Mouse (Mus musculus) limb, embryonic 15.5 days (tissue): ENCODE measurements around the gene Cfap299. TPM values are rescaled to one million over a fixed set of nuclear protein-coding genes. Genes with fewer than 3 reads are reported as not detected.

ENCODE experiments used
- ATAC-seq: fragments of 200-750 bp; cut with Nextera tagmentation; 2 replicates; pipeline ENCODE4 v1.8.0; 2017; ENCODE audit warnings: low read depth, moderate TSS enrichment; ENCODE audit not compliant: insufficient number of reproducible peaks, low FRiP score, low TSS enrichment
- H3K27ac ChIP-seq: fragments of 300-500 bp; sonication (generic); 2 replicates; pipeline ENCODE4 v1.5.1; 2015; ENCODE audit warnings: moderate library complexity, mild to moderate bottlenecking, inconsistent platforms
- H3K27me3 ChIP-seq: fragments of 300-500 bp; sonication (generic); 2 replicates; pipeline ENCODE4 v1.6.1; 2015; ENCODE audit warnings: inconsistent platforms
- H3K36me3 ChIP-seq: fragments of 300-500 bp; sonication (generic); 2 replicates; pipeline ENCODE4 v1.6.1; 2015; ENCODE audit warnings: inconsistent platforms
- H3K4me1 ChIP-seq: fragments of 300-500 bp; sonication (generic); 2 replicates; pipeline ENCODE4 v1.6.1; 2015; ENCODE audit warnings: inconsistent platforms
- H3K4me2 ChIP-seq: fragments of 300-500 bp; sonication (generic); 2 replicates; pipeline ENCODE4 v1.6.1; 2015; ENCODE audit warnings: mild to moderate bottlenecking, inconsistent platforms
- H3K4me3 ChIP-seq: fragments of 300-500 bp; sonication (generic); 2 replicates; pipeline ENCODE4 v1.5.1; 2015; ENCODE audit warnings: mild to moderate bottlenecking, inconsistent platforms
- H3K9ac ChIP-seq: fragments of 300-500 bp; sonication (generic); 2 replicates; pipeline ENCODE4 v1.6.1; 2015; ENCODE audit warnings: inconsistent platforms
- H3K9me3 ChIP-seq: fragments of 300-500 bp; sonication (generic); 2 replicates; pipeline ENCODE4 v1.6.1; 2016; ENCODE audit warnings: inconsistent platforms
- WGBS: fragments of 180-500 bp; shearing (Covaris S2); methylation state at CpG from one replicate; pipeline ENCODE4 v1.1.7; 2015; 5-methylcytosine and 5-hydroxymethylcytosine counted together
- polyA plus RNA-seq: library from polyadenylated mRNA; unstranded; fragments of >200 nt; fragmentation: Nextera tagmentation; extraction: Ambion mirVana; gene quantifications from 2 replicates; pipeline ENCODE4 v1.2.1, GENCODE M21; 2015

The Cfap299 gene
- polyA plus RNA-seq, 1 experiment from 2014 or later = 0.88 TPM

DNA sequence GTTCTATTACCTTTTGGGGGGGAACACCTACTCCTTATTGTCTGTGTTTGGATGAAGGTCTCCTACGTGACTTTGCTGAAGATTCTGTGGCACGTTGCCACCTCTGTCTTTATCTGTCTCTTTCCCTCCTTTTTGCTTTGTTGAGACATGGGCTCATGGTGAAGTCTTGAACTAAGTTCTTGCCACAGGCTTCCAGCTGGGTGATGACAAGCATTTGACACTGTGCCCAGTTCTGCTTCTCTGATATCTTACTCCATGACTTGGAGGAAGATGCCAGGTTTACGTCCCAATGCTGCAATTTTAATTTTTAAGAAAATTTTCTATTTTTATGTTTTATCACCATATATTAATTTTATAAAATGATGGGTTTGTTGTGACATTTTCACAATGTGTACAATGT is 147.4 kb downstream of the Cfap299 start:
- ATAC-seq = no peak
- Histone ChIP-seq H3K9me3 (no peaks in the 10 kb centered on the region), H3K27ac (no peak overlapping the region), H3K9ac (no peak overlapping the region), H3K27me3 (no peaks in the 10 kb centered on the region), H3K36me3 (no peaks in the 10 kb centered on the region), H3K4me2 (no peak overlapping the region), H3K4me3 (no peak overlapping the region), H3K4me1 (no peaks in the 10 kb centered on the region)
- WGBS = 79% methylated on average over 3 of the region's 3 CpGs

DNA sequence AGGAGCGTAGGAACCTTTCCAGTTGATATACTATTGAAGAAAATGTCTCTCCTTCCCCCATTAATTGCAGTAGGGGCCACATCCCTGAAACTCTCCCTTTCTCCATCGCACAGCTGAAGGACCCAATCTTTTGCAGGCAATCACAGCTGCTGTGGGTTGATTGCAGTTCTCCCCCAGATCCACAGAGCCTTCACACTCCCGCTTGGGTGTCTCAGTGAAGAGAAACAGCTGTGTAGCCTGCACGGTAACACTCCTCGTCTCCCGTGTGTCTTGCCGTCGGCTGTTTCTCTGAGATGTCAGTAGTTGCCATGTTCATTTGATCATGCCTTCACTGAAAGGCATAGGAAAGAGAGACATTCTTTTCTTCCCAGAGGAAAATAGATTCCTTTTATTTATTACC is 148.2 kb downstream of the Cfap299 start:
- no peak overlapping the region for H3K4me3 ChIP-seq
- H3K4me1 ChIP-seq = no peaks in the 10 kb centered on the region
- H3K27ac ChIP-seq = no peak overlapping the region
- H3K9me3 ChIP-seq = no peaks in the 10 kb centered on the region
- ATAC-seq = no peak
- no peaks in the 10 kb centered on the region for H3K27me3 ChIP-seq
- no peak overlapping the region for H3K4me2 ChIP-seq
- WGBS = 37% methylated on average over 8 of the region's 8 CpGs
- no peak overlapping the region for H3K9ac ChIP-seq
- H3K36me3 ChIP-seq = no peaks in the 10 kb centered on the region

DNA sequence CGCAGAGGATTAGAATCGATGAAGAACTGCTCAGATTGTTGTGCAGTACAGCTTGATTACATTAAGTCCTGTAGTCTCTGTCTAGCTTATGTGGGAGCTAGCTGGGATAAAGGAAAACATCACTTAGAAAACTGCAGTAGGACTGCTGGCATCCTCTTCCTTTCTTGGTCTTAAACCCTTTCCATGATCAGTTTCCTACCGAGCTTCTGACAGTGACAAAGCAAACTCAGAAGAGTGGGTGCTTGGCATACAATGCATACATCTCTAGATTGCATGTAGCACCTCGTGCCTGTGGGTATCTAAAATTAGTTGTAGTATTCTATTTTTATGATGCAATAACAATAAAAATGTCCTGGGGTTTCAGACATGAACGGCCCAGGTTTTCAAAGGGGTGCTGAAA is 154.4 kb downstream of the Cfap299 start:
- WGBS = 67% methylated on average over 5 of the region's 5 CpGs

DNA sequence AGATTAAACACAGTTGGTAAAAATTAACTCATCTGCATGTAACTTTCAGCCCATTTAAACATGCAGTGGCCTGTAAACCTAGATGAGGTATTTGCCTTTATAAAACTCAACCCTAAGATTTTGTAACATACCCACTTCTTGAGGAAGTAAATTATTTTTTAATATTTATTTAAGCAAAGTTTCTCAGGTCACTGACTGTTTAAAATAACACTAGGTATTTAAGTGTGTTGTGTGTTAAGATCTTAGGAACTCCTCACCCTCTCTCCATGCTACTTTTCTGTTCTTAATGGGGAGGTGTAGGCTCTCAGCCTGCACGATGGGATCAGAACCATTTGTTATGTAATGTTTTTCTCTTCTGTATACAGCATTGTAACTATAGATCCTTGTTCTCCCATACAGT is 156.1 kb downstream of the Cfap299 start:
- WGBS = 46% methylated on average over 1 of the region's 1 CpGs
- no peak overlapping the region for H3K4me3 ChIP-seq
- no peak overlapping the region for H3K9ac ChIP-seq
- no peak for ATAC-seq
- no peak overlapping the region for H3K4me2 ChIP-seq
- no peak overlapping the region for H3K27ac ChIP-seq
- no peaks in the 10 kb centered on the region for H3K4me1 ChIP-seq
- no peaks in the 10 kb centered on the region for H3K36me3 ChIP-seq
- H3K27me3 ChIP-seq = no peaks in the 10 kb centered on the region
- H3K9me3 ChIP-seq = no peaks in the 10 kb centered on the region

More for the DNA sequence above, 154.4 kb downstream of the Cfap299 start:
- no peak for ATAC-seq
- Histone ChIP-seq H3K9ac (no peak overlapping the region), H3K4me3 (no peak overlapping the region), H3K4me2 (no peak overlapping the region), H3K9me3 (no peaks in the 10 kb centered on the region), H3K27ac (no peak overlapping the region), H3K4me1 (no peaks in the 10 kb centered on the region), H3K36me3 (no peaks in the 10 kb centered on the region), H3K27me3 (no peaks in the 10 kb centered on the region)

DNA sequence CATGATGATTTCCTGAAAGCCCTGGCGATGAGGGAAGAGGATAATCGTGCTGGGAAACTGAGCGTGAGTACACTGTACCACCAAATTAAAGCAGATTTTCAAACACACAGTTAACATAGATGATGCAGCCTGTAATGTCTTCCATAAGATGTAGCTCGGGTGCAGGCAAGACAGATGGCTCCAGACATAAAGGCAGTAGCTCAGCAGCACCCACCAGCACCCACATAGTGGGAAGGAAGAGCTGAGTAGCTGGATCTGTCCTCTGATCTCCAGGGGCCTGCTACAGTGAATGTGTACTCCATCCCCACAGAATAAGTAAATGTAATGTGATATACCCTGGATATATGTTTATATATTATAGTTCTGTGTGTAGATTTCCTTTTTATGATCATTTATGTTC is 169.2 kb downstream of the Cfap299 start:
- H3K4me3 ChIP-seq = no peak overlapping the region
- no peaks in the 10 kb centered on the region for H3K9me3 ChIP-seq
- no peak for ATAC-seq
- H3K27me3 ChIP-seq = no peaks in the 10 kb centered on the region
- WGBS = 80% methylated on average over 4 of the region's 4 CpGs
- H3K4me2 ChIP-seq = no peak overlapping the region
- H3K9ac ChIP-seq = no peak overlapping the region
- no peaks in the 10 kb centered on the region for H3K36me3 ChIP-seq
- no peak overlapping the region for H3K27ac ChIP-seq
- no peaks in the 10 kb centered on the region for H3K4me1 ChIP-seq

DNA sequence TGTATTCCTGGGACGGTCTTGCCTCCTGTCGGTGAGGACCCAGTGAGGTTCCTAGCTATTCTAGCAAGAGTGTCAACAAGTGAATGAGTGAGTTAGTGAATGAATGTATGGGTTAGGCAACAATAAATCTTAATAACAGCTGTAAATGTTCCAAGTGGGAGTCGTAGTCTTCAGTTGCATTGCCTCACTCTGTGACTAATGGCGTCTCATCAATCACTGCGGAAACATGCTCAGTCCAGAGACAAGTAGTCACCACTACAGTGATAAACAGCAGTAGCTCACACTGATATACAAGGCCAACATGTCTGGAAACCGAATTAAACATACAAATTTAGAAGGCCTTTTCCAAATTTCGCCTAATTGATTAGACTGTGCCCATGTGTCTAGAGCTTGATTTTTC is 187.1 kb downstream of the Cfap299 start:
- no peaks in the 10 kb centered on the region for H3K9me3 ChIP-seq
- H3K27ac ChIP-seq = no peak overlapping the region
- no peaks in the 10 kb centered on the region for H3K27me3 ChIP-seq
- H3K36me3 ChIP-seq = no peaks in the 10 kb centered on the region
- H3K4me2 ChIP-seq = no peak overlapping the region
- H3K4me3 ChIP-seq = no peak overlapping the region
- 68% methylated on average over 7 of the region's 7 CpGs for WGBS
- no peaks in the 10 kb centered on the region for H3K4me1 ChIP-seq
- H3K9ac ChIP-seq = no peak overlapping the region
- ATAC-seq = no peak

DNA sequence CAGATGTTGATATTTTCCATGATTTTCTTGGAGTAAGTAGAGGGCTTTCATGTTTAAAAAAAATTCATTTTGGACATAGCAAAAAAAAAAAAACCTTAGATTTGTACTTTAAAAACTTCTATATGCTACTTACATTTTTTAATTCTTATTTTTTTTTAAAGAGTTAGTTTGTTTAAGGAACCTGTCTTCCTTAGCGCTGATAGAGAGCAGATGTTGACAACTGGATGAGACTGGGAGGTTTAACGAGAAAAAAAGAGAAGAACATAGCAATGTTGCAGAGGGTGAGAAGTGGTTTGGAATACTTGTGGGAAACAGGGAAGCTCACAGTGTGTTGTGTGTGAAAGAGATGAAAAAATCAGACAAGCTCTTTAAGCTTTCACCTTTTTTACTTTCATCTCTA is 191.0 kb downstream of the Cfap299 start:
- Histone ChIP-seq H3K4me3 (no peak overlapping the region), H3K27me3 (no peaks in the 10 kb centered on the region), H3K27ac (no peak overlapping the region), H3K4me2 (no peak overlapping the region), H3K9me3 (no peaks in the 10 kb centered on the region), H3K36me3 (no peaks in the 10 kb centered on the region), H3K4me1 (no peaks in the 10 kb centered on the region), H3K9ac (no peak overlapping the region)
- 60% methylated on average over 2 of the region's 2 CpGs for WGBS
- ATAC-seq = no peak

DNA sequence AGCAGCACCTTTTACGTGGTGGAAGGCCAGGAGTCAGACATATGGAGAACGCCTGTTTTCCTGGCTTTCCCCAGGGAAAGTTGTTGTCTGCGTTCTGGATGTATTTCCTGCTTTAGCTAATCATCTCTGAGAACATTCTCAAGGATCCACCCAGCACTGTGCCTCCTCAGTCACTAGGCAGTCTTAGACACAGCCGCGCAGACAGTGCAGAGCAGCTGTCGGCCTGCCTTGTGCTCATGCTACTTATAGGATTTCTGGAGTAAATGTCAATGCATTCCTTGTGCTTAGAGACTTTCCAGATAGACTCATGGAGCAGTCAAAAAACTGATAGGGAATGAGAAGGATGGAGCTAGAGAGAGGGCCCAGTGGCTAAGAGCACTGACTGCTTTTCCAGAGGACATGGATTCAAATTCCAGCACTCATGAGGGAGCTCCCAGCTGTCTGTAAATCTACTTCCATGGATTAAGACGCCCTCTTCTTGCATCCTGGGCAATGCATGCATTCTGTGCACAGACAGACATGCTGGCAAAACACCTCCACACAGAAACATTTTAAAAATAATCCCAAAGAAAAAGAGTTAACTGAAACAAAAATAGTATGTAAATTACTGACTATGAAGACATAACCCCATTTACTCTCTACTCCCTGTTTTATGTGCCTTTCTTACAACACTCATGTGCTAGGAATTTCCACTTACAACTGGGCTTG is 193.3 kb downstream of the Cfap299 start:
- no peak overlapping the region for H3K4me2 ChIP-seq
- WGBS = 83% methylated on average over 7 of the region's 7 CpGs
- H3K4me1 ChIP-seq = no peaks in the 10 kb centered on the region

DNA sequence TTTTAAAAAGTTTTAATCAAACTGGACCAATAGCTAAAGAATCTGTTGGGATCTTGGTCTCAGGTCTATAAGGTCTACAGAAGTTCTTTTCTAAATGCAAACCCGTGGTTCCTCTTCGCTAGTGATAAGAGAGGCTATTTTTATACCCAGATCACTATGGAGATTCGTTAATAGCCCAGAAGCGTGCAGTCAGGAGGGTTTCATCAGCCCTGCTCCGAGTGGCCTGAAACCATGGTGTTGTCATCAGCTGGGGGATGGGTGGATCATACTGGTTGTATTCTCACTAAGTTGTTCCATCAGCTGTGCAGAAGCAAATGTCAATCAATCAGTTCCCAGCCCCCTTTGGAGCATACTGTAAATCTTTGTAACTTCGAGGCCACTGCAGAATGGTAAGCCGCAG is 193.9 kb downstream of the Cfap299 start:
- WGBS = 85% methylated on average over 7 of the region's 7 CpGs

More for the DNA sequence above, 193.3 kb downstream of the Cfap299 start:
- ATAC-seq = no peak
- H3K9me3 ChIP-seq = no peaks in the 10 kb centered on the region
- no peaks in the 10 kb centered on the region for H3K36me3 ChIP-seq
- H3K27me3 ChIP-seq = no peaks in the 10 kb centered on the region
- no peak overlapping the region for H3K9ac ChIP-seq
- no peak overlapping the region for H3K27ac ChIP-seq
- no peak overlapping the region for H3K4me3 ChIP-seq

DNA sequence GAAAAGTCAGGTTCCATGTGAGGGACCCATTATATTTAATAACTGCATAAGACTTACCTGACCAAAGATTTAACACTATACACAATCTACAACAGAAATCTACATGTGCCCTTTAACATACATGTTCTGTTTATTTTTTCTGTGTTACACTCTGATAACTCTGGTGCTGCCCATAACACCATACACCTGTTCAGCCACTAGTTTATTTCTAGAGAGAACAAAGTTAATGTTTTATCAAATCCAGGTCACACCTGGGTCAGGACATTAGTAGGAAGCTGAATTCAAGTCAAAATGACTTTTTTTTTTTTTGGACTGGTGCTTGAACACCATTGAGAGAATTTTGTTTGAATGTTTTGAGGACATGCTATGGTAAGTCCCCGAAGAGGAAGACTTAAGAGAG is 194.7 kb downstream of the Cfap299 start:
- no peaks in the 10 kb centered on the region for H3K4me1 ChIP-seq
- H3K9ac ChIP-seq = no peak overlapping the region
- no peaks in the 10 kb centered on the region for H3K36me3 ChIP-seq
- WGBS = 84% methylated on average over 1 of the region's 1 CpGs
- H3K27ac ChIP-seq = no peak overlapping the region
- ATAC-seq = no peak
- H3K4me2 ChIP-seq = no peak overlapping the region
- no peaks in the 10 kb centered on the region for H3K27me3 ChIP-seq
- no peaks in the 10 kb centered on the region for H3K9me3 ChIP-seq
- no peak overlapping the region for H3K4me3 ChIP-seq

More for the DNA sequence above, 193.9 kb downstream of the Cfap299 start:
- Histone ChIP-seq H3K9me3 (no peaks in the 10 kb centered on the region), H3K4me2 (no peak overlapping the region), H3K4me3 (no peak overlapping the region), H3K4me1 (no peaks in the 10 kb centered on the region), H3K27ac (no peak overlapping the region), H3K36me3 (no peaks in the 10 kb centered on the region), H3K27me3 (no peaks in the 10 kb centered on the region), H3K9ac (no peak overlapping the region)
- ATAC-seq = no peak

DNA sequence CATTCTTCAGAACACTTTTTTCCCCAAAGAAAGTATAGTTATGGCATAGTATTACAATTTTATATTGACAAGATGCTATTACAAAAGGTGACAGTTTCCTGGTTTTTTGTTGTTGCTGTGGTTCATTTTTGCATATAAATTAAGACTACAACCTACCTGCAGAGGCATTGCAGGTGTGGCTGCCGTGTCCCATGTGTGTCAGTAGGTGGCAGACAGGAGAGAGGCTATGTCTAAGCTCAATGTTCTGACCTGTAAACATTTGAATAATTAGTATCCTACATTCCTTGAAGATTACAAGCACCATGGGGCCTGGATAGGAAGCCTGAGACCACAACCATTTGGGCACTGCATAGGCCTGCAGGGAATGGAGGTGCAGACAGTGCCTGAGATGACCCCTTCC is 212.2 kb downstream of the Cfap299 start:
- no peak for ATAC-seq
- no peaks in the 10 kb centered on the region for H3K4me1 ChIP-seq
- no peak overlapping the region for H3K9ac ChIP-seq
- no peak overlapping the region for H3K4me3 ChIP-seq
- no peaks in the 10 kb centered on the region for H3K36me3 ChIP-seq
- H3K27me3 ChIP-seq = no peaks in the 10 kb centered on the region
- H3K9me3 ChIP-seq = no peaks in the 10 kb centered on the region
- WGBS = 94% methylated on average over 1 of the region's 1 CpGs
- no peak overlapping the region for H3K27ac ChIP-seq
- H3K4me2 ChIP-seq = no peak overlapping the region

DNA sequence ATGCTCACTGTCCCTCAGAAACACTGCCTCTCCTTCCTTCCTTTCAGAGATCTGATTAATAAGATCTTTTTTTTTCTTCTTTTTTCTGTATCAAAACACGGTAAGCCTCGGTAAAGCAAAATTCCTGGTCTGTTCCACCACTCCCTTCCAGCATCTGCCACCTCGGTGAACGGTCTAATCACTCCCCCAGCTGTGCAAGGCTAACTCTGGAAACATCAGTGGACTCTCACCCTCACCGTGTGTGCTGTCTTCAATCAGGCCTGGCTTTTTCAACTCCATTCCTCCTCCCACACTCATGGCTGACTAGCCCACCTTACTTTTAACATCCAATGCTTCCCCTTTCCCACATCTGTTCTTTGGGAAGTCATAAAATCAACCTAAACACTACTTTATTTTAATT is 221.2 kb downstream of the Cfap299 start:
- H3K9me3 ChIP-seq = no peaks in the 10 kb centered on the region
- H3K4me3 ChIP-seq = no peak overlapping the region
- 21% methylated on average over 5 of the region's 5 CpGs for WGBS
- no peak overlapping the region for H3K4me2 ChIP-seq
- H3K4me1 ChIP-seq = peaks cover 10% of the 10 kb centered on the region; the same call in 1 of the 2 replicates
- no peak overlapping the region for H3K9ac ChIP-seq
- ATAC-seq = no peak
- no peak overlapping the region for H3K27ac ChIP-seq
- no peaks in the 10 kb centered on the region for H3K27me3 ChIP-seq
- H3K36me3 ChIP-seq = no peaks in the 10 kb centered on the region

DNA sequence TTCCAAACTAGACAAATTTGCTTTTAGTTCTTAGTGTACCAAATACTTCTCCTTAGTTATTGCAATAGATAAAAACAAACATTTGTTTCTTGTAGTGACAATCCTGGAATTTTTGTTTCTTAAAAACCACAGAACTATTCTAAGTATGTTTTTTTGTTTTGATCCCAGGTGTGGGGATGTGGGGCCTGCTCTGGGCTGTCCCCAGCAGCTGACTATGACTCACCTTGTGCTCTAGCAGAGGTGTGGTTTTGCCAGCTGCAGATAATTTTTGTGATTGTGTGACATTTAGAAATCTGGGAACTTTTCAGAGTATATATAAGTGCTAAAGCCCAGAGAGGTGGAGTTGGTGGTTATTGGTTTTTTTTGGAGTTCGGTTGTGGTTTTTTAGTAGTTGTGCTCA is 221.8 kb downstream of the Cfap299 start:
- no peaks in the 10 kb centered on the region for H3K9me3 ChIP-seq
- WGBS = 66% methylated on average over 1 of the region's 1 CpGs
- no peaks in the 10 kb centered on the region for H3K36me3 ChIP-seq
- no peak for ATAC-seq
- no peaks in the 10 kb centered on the region for H3K27me3 ChIP-seq
- no peak overlapping the region for H3K4me3 ChIP-seq
- no peak overlapping the region for H3K27ac ChIP-seq
- peaks cover 10% of the 10 kb centered on the region; the same call in 1 of the 2 replicates for H3K4me1 ChIP-seq
- no peak overlapping the region for H3K9ac ChIP-seq
- H3K4me2 ChIP-seq = no peak overlapping the region
